Mouse (Mus musculus) lung, embryonic 14.5 days (tissue): ENCODE measurements around the gene Zbtb40. TPM values are rescaled to one million over a fixed set of nuclear protein-coding genes. Genes with fewer than 3 reads are reported as not detected.

ENCODE experiments used
- ATAC-seq: fragments of 200-750 bp; cut with Nextera tagmentation; 2 replicates; pipeline ENCODE4 v1.8.0; 2017; ENCODE audit warnings: mild to moderate bottlenecking, moderate TSS enrichment, moderate library complexity; ENCODE audit not compliant: insufficient read depth
- DNase-seq: peaks from one replicate; pipeline ENCODE4 v3.0.0-alpha.2; 2015
- H3K27ac ChIP-seq: fragments of 300-500 bp; sonication (generic); 2 replicates; pipeline ENCODE4 v1.5.1; 2014; ENCODE audit warnings: low read depth, mild to moderate bottlenecking, moderate library complexity
- H3K27me3 ChIP-seq: fragments of 300-500 bp; sonication (generic); 2 replicates; pipeline ENCODE4 v1.6.1; 2014; ENCODE audit warnings: low read length, control low read depth; ENCODE audit not compliant: insufficient read depth
- H3K36me3 ChIP-seq: fragments of 300-500 bp; sonication (generic); 2 replicates; pipeline ENCODE4 v1.6.1; 2014; ENCODE audit warnings: control low read depth; ENCODE audit not compliant: insufficient read depth
- H3K4me1 ChIP-seq: fragments of 300-500 bp; sonication (generic); 2 replicates; pipeline ENCODE4 v1.6.1; 2014; ENCODE audit warnings: antibody characterized with exemption, control low read depth; ENCODE audit not compliant: insufficient read depth
- H3K4me2 ChIP-seq: fragments of 300-500 bp; sonication (generic); 2 replicates; pipeline ENCODE4 v1.6.1; 2014; ENCODE audit warnings: mild to moderate bottlenecking
- H3K4me3 ChIP-seq: fragments of 300-500 bp; sonication (generic); 2 replicates; pipeline ENCODE4 v1.5.1; 2014; ENCODE audit warnings: low read depth, low read length
- H3K9ac ChIP-seq: fragments of 300-500 bp; sonication (generic); 2 replicates; pipeline ENCODE4 v1.6.1; 2014
- H3K9me3 ChIP-seq: fragments of 300-500 bp; sonication (generic); 2 replicates; pipeline ENCODE4 v1.6.1; 2016; ENCODE audit warnings: low read depth, low read length, control low read depth
- CTCF ChIP-seq: IDR thresholded peaks from 2 replicates; pipeline ENCODE4 v1.5.1; 2016; ENCODE audit warnings: antibody characterized with exemption, low read depth
- WGBS: fragments of 180-500 bp; shearing (Covaris S2); extraction: QIAGEN DNeasy Blood & Tissue Kit; methylation state at CpG from one replicate; pipeline ENCODE4 v1.1.7; 2014; 5-methylcytosine and 5-hydroxymethylcytosine counted together
- polyA plus RNA-seq: library from polyadenylated mRNA; unstranded; fragments of >200 nt; fragmentation: Nextera tagmentation; extraction: Ambion mirVana; gene quantifications from 2 replicates; pipeline ENCODE4 v1.2.1, GENCODE M21; 2014

The Zbtb40 gene
- polyA plus RNA-seq, 1 experiment from 2014 or later, result 5.5 TPM

GRCm38 (mm10) chr4:137046110-137046509 is 2.5 kb downstream of the Zbtb40 start:
- TF ChIP-seq CTCF, result no peak
- Histone ChIP-seq H3K27ac (no peak overlapping the region), H3K9me3 (peaks cover 6% of the 10 kb centered on the region; the same call in 1 of the 2 replicates), H3K27me3 (peaks cover 8% of the 10 kb centered on the region; the same call in 1 of the 2 replicates), H3K36me3 (no peaks in the 10 kb centered on the region), H3K9ac (no peak overlapping the region), H3K4me2 (no peak overlapping the region), H3K4me3 (no peak overlapping the region), H3K4me1 (peaks cover 17% of the 10 kb centered on the region)
- DNase-seq, result no peak
- 85% methylated on average over 5 of the region's 5 CpGs for WGBS
- ATAC-seq, result no peak

GRCm38 (mm10) chr4:137044516-137044915 is 4.1 kb downstream of the Zbtb40 start:
- DNase-seq, result no peak
- no peak for TF ChIP-seq CTCF
- WGBS, result 55% methylated on average over 5 of the region's 5 CpGs
- H3K9ac ChIP-seq, result no peak overlapping the region
- no peaks in the 10 kb centered on the region for H3K27me3 ChIP-seq
- no peak for ATAC-seq
- H3K36me3 ChIP-seq, result no peaks in the 10 kb centered on the region
- peak overlapping the region; percentile 35 for H3K4me2 ChIP-seq
- H3K4me1 ChIP-seq, result peaks cover 17% of the 10 kb centered on the region
- peak overlapping the region; percentile 16; the same call in 1 of the 2 replicates for H3K27ac ChIP-seq
- peaks cover 6% of the 10 kb centered on the region; the same call in 1 of the 2 replicates for H3K9me3 ChIP-seq
- no peak overlapping the region for H3K4me3 ChIP-seq

- peak overlapping the region; percentile 16; the same call in 1 of the 2 replicates for H3K27ac ChIP-seq
- 18% methylated on average over 11 of the region's 11 CpGs for WGBS
- H3K36me3 ChIP-seq, result no peaks in the 10 kb centered on the region
- H3K9ac ChIP-seq, result no peak overlapping the region
- TF ChIP-seq CTCF, result no peak
- DNase-seq (peak; percentile 82), ATAC-seq (no peak)
- no peak overlapping the region for H3K4me3 ChIP-seq
- H3K27me3 ChIP-seq, result no peaks in the 10 kb centered on the region
- peaks cover 17% of the 10 kb centered on the region for H3K4me1 ChIP-seq
- H3K4me2 ChIP-seq, result peak overlapping the region; percentile 35
- H3K9me3 ChIP-seq, result 0 out of 2 replicates have a peak, but pooled peaks cover under 1% of the 10 kb centered on the region
These were observed 4.8 kb downstream of the Zbtb40 start for GRCm38 (mm10) chr4:137043799-137044198.

GRCm38 (mm10) chr4:137042039-137042438 is 6.6 kb downstream of the Zbtb40 start:
- TF ChIP-seq CTCF, result no peak
- Histone ChIP-seq H3K27ac (no peak overlapping the region), H3K27me3 (no peaks in the 10 kb centered on the region), H3K9ac (no peak overlapping the region), H3K4me3 (no peak overlapping the region), H3K36me3 (no peaks in the 10 kb centered on the region), H3K9me3 (no peaks in the 10 kb centered on the region), H3K4me2 (no peak overlapping the region), H3K4me1 (peaks cover 17% of the 10 kb centered on the region)
- WGBS, result 90% methylated on average over 8 of the region's 8 CpGs
- ATAC-seq (no peak), DNase-seq (no peak)

GRCm38 (mm10) chr4:137041161-137041621 is 7.4 kb downstream of the Zbtb40 start:
- Histone ChIP-seq H3K9me3 (no peaks in the 10 kb centered on the region), H3K9ac (no peak overlapping the region), H3K27ac (no peak overlapping the region), H3K27me3 (no peaks in the 10 kb centered on the region), H3K4me2 (no peak overlapping the region), H3K36me3 (no peaks in the 10 kb centered on the region), H3K4me3 (no peak overlapping the region), H3K4me1 (peaks cover 17% of the 10 kb centered on the region)
- no peak for TF ChIP-seq CTCF
- no peak for DNase-seq
- 73% methylated on average over 10 of the region's 10 CpGs for WGBS
- no peak for ATAC-seq

GRCm38 (mm10) chr4:137039441-137039840 is 9.2 kb downstream of the Zbtb40 start:
- H3K9ac ChIP-seq, result no peak overlapping the region
- no peak overlapping the region for H3K4me3 ChIP-seq
- H3K27me3 ChIP-seq, result no peaks in the 10 kb centered on the region
- no peak for TF ChIP-seq CTCF
- peaks cover 16% of the 10 kb centered on the region for H3K4me1 ChIP-seq
- WGBS, result 94% methylated on average over 7 of the region's 7 CpGs
- H3K36me3 ChIP-seq, result no peaks in the 10 kb centered on the region
- H3K27ac ChIP-seq, result no peak overlapping the region
- H3K4me2 ChIP-seq, result no peak overlapping the region
- no peak for ATAC-seq
- no peaks in the 10 kb centered on the region for H3K9me3 ChIP-seq
- DNase-seq, result no peak

- ATAC-seq (no peak), DNase-seq (no peak)
- no peaks in the 10 kb centered on the region for H3K9me3 ChIP-seq
- no peaks in the 10 kb centered on the region for H3K27me3 ChIP-seq
- no peak overlapping the region for H3K9ac ChIP-seq
- no peak overlapping the region for H3K4me2 ChIP-seq
- H3K4me1 ChIP-seq, result peaks cover 17% of the 10 kb centered on the region; the same call in 1 of the 2 replicates
- H3K36me3 ChIP-seq, result no peaks in the 10 kb centered on the region
- no peak for TF ChIP-seq CTCF
- no peak overlapping the region for H3K4me3 ChIP-seq
- H3K27ac ChIP-seq, result no peak overlapping the region
- 77% methylated on average over 3 of the region's 3 CpGs for WGBS
These were observed 10.1 kb downstream of the Zbtb40 start for GRCm38 (mm10) chr4:137038501-137038900.
